Mouse (Mus musculus): ENCODE results near the gene Trp73.
A peak's percentile ranks its signal among the peaks of the same experiment; 100 is the strongest.

The Trp73 gene

GRCm38 (mm10) chr4:154099361-154099760, 40.6 kb downstream of the Trp73 start:
- no peak for DNase-seq

- no peak for DNase-seq
Measured at GRCm38 (mm10) chr4:154096111-154096510, 43.9 kb downstream of the Trp73 start.

- peak; percentile 64 for DNase-seq
Measured at GRCm38 (mm10) chr4:154093210-154093609, 46.8 kb downstream of the Trp73 start.

DNA sequence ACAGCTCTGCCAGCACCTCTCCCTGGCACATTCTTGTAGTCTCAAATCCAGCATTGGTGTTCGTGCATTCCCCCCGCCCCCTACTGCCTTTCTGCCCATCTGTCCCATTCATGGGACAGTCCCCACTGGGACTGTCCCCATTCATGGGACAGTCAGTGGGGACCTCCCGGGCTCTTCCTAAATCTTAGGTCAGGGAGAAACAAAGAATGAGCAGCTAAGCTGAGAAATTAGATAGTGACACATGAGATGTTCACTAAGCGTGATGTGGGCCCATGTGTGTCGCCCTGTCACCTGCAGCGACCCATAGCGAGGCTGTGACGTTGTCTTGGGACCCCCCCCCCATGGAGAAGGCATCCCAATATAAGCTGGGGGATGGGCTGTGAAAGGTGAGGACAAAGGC, 48.7 kb downstream of the Trp73 start:
- no peak for DNase-seq

- no peak for DNase-seq
Measured at GRCm38 (mm10) chr4:154089205-154089604, 50.8 kb downstream of the Trp73 start.

DNA sequence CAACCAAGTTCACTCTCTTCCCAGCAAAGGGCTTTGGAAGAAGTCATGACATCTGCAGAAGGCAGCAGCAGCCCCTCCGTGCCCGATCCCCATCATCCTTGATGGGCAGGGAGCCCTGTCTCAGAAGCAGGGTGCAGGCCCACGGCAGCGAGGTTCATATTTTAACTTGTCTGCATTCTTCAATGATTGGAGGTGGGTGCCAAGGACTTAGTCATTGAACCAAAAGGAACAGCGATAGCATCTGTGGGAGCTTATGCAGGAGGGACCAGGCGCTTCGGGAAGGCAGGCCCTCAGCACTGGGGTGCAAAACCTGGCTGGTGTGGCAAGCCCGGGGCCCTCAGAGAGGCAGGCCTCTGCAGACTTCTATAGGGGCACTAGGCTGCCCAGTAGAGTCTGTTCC, 53.6 kb downstream of the Trp73 start:
- DNase-seq: no peak

DNA sequence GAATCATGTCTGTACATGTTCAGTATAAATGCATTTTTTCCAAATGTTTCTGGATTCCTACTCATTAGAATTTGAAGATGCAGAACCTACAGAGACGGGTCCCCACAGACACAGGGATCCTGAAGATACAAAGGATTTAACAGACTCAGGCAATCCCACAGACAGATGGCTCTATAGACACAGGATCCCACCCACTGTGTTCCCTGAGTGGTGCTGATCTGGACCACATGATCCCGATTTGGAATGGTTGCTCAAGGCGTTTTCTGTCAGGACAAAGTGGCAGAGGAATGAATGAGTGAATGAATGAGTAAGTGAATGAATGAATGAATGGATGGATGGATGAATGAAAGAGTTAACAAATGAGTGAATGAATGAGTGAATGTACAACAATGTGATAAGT, 54.2 kb downstream of the Trp73 start:
- DNase-seq: no peak

DNA sequence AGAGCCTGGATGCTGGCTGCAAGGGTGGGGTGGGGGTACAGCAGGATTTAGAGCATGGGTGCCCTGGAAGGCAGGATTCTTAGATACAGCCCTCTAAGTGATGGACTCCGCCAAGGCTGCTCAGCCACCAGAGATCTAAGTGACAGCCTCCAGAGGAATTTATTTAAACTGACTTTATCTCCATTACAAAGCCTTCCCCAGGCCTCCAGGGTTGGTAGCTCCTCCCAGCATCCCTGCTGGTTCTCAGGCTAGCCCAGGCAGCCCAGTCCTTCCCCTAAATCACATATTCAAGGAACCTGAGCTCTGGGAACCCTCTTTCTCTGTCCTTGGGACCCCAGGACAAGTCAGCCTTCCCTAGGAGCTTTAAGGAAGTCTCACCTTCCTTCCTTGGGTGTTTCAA, 58.0 kb downstream of the Trp73 start:
- no peak for DNase-seq

DNA sequence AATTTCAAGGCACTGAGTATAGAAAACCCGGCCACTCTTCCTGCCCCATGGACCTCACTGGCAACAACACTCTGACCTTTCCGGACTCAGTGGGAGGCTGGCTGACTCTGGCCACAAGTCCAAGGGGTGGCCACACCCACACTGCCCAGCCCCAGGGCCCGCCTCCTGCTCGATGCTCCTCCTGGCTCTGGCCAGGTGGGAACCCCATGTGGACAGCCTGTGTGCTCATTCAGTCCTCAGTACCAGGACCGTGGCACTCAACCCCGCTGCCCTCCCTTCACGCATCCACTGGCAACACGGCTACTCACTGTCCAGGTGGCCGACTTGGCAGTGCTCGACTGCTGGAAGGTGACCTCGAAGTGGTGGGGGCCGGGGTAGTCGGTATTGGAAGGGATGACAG, 59.0 kb downstream of the Trp73 start:
- peak; percentile 72 for DNase-seq

- no peak for DNase-seq
Measured at GRCm38 (mm10) chr4:154080211-154080610, 59.8 kb downstream of the Trp73 start.

GRCm38 (mm10) chr4:154071941-154072340, 68.1 kb downstream of the Trp73 start:
- no peak for DNase-seq

GRCm38 (mm10) chr4:154071521-154071920, 68.5 kb downstream of the Trp73 start:
- DNase-seq: no peak

DNA sequence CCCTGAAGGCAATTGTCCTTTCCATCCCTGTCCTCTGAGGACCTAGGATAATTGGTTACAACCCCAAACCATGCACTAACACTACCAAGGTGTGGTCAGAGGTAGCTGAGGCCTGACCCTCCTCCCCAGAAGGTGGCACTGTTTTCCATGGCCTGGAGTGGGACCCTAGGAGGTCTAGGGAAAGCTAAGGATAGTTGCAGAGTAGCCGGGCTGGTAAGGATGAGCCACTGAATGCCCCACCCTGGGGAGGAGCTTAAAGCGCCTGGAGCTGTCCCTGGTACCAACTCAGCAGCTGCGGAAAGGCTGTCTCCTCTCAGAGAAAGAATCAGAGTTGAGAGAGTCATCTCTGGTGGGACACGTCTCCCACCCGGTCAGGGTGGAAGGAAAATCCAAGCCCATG, 69.1 kb downstream of the Trp73 start:
- peak; percentile 69 for DNase-seq

DNA sequence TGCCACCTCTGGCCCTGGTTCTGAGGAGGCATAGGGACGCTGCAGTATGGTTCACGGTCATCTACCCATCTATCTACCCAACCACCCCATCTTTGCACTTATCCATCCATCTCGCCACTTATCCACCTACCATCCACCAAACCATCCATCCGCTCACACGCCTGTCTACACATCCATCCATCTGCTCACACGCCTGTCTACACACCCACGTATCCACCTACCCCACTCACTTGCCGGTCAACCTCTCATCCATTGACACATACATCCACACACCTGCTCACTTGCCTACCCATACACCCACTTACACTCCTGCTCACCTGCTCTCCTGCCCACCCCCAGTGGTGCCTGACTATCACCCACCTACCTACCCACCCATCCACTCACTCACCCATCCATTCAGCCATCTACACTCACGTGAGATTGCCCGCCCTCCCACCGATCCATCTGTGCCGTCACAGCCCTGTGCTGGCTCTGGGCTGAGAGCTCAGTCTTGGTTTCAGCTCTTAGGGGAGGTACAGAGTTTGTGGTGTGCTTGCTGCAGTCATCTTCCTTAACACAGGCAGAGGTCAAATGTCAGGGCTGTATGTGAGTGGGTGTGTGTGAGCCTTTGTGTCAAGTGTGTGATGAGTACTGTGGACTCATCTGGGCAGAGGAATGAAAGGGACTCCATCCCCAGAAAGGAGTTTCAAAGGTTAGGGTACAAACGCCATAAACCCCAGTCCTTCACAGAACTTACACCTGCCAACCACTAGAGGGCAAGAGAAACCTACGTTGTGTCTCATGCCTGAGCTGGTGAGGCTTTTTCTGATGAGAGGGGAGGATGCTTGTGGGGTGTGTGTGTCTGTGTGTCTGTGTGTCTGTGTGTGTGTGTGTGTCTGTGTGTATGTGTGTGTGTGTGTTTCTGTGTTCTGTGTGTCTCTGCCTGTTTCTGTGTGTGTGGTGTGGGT, 74.9 kb downstream of the Trp73 start:
- peak; percentile 36 for DNase-seq

DNA sequence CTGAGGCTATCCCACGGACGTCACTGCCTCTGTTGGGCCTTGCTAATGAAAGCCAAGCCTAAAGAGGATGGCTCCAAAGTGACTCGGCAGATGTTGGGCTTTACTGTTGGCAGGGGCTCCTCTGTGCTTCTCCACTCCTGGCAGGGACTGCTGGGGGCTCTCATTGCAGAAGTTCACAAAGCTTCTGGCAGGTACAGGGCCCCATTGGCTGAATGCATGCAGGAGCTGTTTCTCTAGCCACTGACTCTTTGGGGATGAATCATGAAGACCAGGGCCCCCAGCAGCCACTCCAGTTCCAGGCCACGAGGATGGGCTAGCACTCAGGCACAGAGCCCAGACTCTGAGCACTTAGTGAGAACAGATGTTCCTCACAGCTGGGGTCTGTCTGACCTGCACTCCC, 82.3 kb downstream of the Trp73 start:
- DNase-seq: no peak

DNA sequence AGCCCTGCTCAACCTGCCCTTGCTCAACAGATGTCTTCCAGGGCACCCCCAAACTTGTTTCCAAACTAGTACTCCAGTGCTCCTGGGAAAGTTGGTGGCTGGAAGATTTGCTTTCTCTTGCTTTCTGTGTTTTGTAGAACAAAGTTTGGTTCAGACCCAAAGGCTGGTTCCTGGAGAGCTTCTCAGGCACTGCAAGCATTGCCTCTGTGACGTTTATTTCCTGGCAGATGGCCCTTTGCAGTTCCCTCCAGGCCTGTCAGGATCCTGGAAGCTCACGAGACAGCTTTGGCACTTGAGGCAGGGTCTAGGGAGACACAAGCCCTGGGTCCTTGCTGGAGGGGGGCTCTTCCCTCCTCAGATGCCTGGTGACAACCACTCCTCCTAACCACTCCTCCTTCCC, 83.3 kb downstream of the Trp73 start:
- no peak for DNase-seq

GRCm38 (mm10) chr4:154056046-154056445, 84.0 kb downstream of the Trp73 start:
- no peak for DNase-seq

- DNase-seq: no peak
Measured at GRCm38 (mm10) chr4:154055482-154055881, 84.5 kb downstream of the Trp73 start.

GRCm38 (mm10) chr4:154053065-154053464, 86.9 kb downstream of the Trp73 start:
- DNase-seq: no peak

GRCm38 (mm10) chr4:154051401-154051800, 88.6 kb downstream of the Trp73 start:
- no peak for DNase-seq

GRCm38 (mm10) chr4:154045837-154046236, 94.2 kb downstream of the Trp73 start:
- DNase-seq: no peak

- no peak for DNase-seq
Measured at GRCm38 (mm10) chr4:154042577-154042976, 97.4 kb downstream of the Trp73 start, which contains the start of gene Ccdc27. Gene Ccdc27, minus strand, starts transcription at chr4:154042677.

DNA sequence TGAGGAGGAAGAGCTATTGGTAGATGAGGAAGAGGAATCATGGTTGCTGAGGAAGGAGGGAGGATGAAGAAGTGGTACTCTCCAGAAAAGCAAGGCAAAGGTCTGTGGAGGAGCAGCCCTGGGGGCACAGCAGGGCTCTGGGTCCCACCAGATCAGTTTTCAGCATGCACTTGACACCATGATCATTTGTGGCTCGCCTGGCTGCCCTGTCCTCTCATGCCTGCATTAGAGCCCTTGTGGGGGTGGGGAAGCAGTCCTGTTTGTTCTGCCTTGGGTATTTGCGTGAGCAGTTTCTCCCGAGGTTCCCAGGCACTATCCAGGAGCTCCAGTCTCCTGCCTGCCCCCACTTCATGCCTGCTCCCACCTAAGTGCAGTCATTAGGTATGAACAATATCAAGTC, 102.9 kb downstream of the Trp73 start:
- no peak for DNase-seq

DNA sequence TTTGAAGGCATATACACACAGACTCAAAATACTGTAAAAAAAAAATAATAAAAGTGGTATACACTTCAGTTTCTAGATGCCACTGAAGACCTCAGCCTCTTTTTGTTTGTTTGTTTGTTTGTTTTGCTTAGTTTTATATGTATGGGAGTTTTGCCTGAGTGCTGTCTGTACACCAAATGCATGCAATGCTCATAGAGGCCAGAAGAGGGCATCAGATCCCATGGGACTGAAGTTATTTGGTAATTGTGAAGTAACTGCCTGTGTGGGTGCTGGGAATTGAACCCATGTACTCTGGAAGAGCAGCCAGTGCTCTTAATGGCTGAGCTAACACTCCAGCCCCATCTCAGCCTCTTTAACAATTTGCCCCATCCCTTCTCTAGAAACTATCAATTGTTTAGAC, 111.4 kb downstream of the Trp73 start:
- DNase-seq: no peak

- no peak for DNase-seq
Measured at GRCm38 (mm10) chr4:154028066-154028465, 111.9 kb downstream of the Trp73 start.
